Mouse (Mus musculus) bone marrow macrophage, adult 2 months (primary cell): ENCODE measurements around the gene Epb41l5.

Source experiments
- CTCF ChIP-seq: IDR thresholded peaks from 2 replicates; pipeline ENCODE4 v1.5.1; 2012; ENCODE audit warnings: low read depth, mild to moderate bottlenecking, low read length, moderate library complexity
- POLR2A ChIP-seq: IDR thresholded peaks from 2 replicates; pipeline ENCODE4 v1.6.1; 2012; ENCODE audit warnings: mild to moderate bottlenecking, low read depth, low read length, borderline replicate concordance

DNA sequence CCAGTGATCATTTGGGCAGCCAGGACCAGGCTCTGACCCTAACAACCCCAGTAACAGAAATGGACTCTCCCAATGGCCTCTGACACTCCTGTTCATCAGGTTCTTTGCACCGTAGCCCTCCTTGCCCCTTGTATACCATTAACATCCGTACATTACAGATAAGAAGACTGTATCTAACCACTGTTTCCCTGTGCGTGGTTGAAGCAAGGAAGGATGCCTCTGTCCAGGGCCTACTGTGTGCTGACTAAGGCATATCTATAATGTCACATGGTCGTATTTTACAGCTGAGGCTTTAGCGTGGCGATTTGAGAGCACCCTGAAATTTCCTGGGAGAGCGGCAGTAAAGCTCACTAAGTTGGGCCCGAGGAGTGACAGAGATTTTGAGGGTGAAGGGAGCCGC, 138.4 kb downstream of the Epb41l5 start:
- no peak for TF ChIP-seq CTCF
- TF ChIP-seq POLR2A: no peak
